Mouse (Mus musculus) brain, embryonic 14.5 days (tissue): ENCODE results near the gene Cdh13.

Experiments used
- CTCF ChIP-seq: fragments of 200-500 bp; IDR thresholded peaks from 2 replicates; pipeline ENCODE4 v1.5.1; 2012; ENCODE audit warnings: inconsistent platforms, mild to moderate bottlenecking, moderate library complexity, borderline replicate concordance; ENCODE audit not compliant: insufficient read depth, insufficient read length; ENCODE audit errors: extremely low read depth
- POLR2A ChIP-seq: fragments of 200-500 bp; IDR thresholded peaks from 2 replicates; pipeline ENCODE4 v1.6.1; 2012; ENCODE audit warnings: mild to moderate bottlenecking, inconsistent platforms, borderline replicate concordance; ENCODE audit not compliant: poor library complexity, insufficient read depth, insufficient read length, severe bottlenecking; ENCODE audit errors: extremely low read depth

GRCm38 (mm10) chr8:119344190-119344856, 1060.8 kb downstream of the Cdh13 start, which contains the start of gene Hsbp1:
- TF ChIP-seq POLR2A, result no peak; the same call in 1 of the 2 replicates
- no peak for TF ChIP-seq CTCF
